Mouse (Mus musculus) CH12.LX (cell line): Measurements from ENCODE around the gene Dtymk.

Experiments used
- EP300 ChIP-seq: IDR thresholded peaks from 2 replicates; pipeline ENCODE4 v1.6.1; 2011; ENCODE audit warnings: low read length, improper control_type of control experiment
- POLR2A ChIP-seq: IDR thresholded peaks from 2 replicates; pipeline ENCODE4 v1.6.1; 2011; ENCODE audit warnings: low read depth, mild to moderate bottlenecking, improper control_type of control experiment, low read length
- RAD21 ChIP-seq: IDR thresholded peaks from 2 replicates; pipeline ENCODE4 v1.6.1; 2011; ENCODE audit warnings: low read depth, mild to moderate bottlenecking, low read length, improper control_type of control experiment, moderate library complexity

- TF ChIP-seq EP300 (no peak), RAD21 (no peak), POLR2A (no peak)
These were observed 7.2 kb downstream of the Dtymk start for GRCm38 (mm10) chr1:93794526-93794925.
